Mouse (Mus musculus): ENCODE measurements around the gene Slc32a1. TPM values are rescaled to one million over a fixed set of nuclear protein-coding genes. Genes with fewer than 3 reads are reported as not detected.

Slc32a1 gene
- polyA plus RNA-seq, 1 experiment from 2014 or later: not detected

DNA sequence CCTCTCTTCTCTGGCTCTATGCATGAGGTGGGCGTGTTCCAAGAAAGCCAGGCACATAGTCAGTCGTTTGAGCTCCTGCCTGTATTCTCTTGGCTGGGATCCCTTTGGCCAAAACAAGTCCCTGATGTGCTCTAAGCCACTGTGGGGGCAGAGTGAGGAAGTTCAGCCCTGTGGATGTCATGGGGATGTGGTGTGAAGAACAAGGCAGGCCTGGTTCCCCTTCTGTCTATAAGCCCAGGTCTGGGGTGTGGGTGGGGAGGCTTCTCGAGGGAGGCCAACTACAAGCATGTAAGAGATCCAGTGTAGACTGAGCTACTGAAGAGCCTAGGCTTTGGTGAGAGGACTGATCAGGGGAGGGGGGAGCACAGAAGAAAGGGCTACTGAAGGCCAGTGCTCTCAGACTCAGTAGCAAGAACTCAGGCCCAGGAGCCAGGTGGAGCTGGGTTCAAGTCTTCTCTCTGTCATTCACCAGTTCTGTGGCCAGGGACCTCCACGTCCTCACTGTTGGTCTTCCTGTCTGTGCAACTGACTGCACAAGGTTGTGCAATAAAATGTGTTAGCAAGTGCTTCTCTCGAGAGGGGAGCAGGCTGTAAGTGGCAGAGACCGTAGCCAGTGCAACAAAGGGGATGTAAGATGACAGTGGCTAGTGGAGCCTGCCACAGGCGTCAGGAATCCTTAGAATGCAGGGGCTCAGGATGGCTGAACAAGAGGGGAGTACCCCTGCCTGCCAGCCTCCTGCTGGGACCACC lies 40.8 kb downstream of the Slc32a1 start:
- no peaks in the 10 kb centered on the region for H3K4me1 ChIP-seq (ENCODE audit: insufficient read depth, low read depth, low read length)
- H3K4me2 ChIP-seq (replicated peaks; ENCODE audit: low read depth, low read length): no peak overlapping the region
- TF ChIP-seq CTCF (IDR thresholded peaks at IDR 0.05): no peak
- no peak overlapping the region for H3K9ac ChIP-seq (replicated peaks; ENCODE audit: low read depth)
- no peaks in the 10 kb centered on the region for H3K9me3 ChIP-seq (ENCODE audit: low read length)
- DNase-seq (ENCODE audit: low spot score) (no peak), ATAC-seq (no peak)
- H3K27ac ChIP-seq (ENCODE audit: low read length): no peak overlapping the region
- H3K36me3 ChIP-seq (ENCODE audit: insufficient read depth, low read length): no peaks in the 10 kb centered on the region
- no peak overlapping the region for H3K4me3 ChIP-seq (ENCODE audit: low read depth, low read length)
- no peaks in the 10 kb centered on the region for H3K27me3 ChIP-seq (replicated peaks; ENCODE audit: insufficient read depth, low read length)
- 46% methylated on average over 7 of the region's 7 CpGs for WGBS

DNA sequence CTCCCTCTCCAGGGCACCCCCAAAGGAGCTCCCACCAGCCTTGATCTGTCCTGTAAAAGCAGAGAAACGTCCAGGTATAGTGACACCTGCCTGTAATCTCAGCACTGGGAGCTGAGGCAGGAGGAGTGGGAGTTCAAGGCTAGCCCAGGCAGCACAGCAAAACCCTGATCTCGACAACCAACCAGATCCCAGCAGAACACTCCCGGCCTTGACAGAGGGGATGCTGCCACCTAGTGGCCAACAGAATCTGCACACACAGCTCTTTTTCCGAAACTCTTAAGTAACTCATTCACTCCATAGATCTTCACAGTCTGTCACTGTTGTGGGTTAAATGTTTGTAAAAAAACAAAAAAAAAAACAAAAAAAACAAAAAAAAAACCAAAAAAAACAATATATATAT lies 42.4 kb downstream of the Slc32a1 start:
- TF ChIP-seq EP300 (IDR thresholded peaks at IDR 0.05) (no peak), CTCF (IDR thresholded peaks at IDR 0.05) (peak; percentile 90)
- ATAC-seq (peak; percentile 48), DNase-seq (ENCODE audit: low spot score) (peak; percentile 86)
- no peaks in the 10 kb centered on the region for H3K4me1 ChIP-seq (ENCODE audit: insufficient read depth, low read depth, low read length)
- no peak overlapping the region for H3K4me3 ChIP-seq (ENCODE audit: low read depth, low read length)
- H3K4me2 ChIP-seq (replicated peaks; ENCODE audit: low read depth, low read length): no peak overlapping the region
- H3K9me3 ChIP-seq (ENCODE audit: low read length): no peaks in the 10 kb centered on the region
- H3K36me3 ChIP-seq (ENCODE audit: insufficient read depth, low read length): no peaks in the 10 kb centered on the region
- 12% methylated on average over 4 of the region's 4 CpGs for WGBS
- no peak overlapping the region for H3K9ac ChIP-seq (replicated peaks; ENCODE audit: low read depth)
- H3K27me3 ChIP-seq (replicated peaks; ENCODE audit: insufficient read depth, low read length): no peaks in the 10 kb centered on the region
- H3K27ac ChIP-seq (ENCODE audit: low read length): no peak overlapping the region

DNA sequence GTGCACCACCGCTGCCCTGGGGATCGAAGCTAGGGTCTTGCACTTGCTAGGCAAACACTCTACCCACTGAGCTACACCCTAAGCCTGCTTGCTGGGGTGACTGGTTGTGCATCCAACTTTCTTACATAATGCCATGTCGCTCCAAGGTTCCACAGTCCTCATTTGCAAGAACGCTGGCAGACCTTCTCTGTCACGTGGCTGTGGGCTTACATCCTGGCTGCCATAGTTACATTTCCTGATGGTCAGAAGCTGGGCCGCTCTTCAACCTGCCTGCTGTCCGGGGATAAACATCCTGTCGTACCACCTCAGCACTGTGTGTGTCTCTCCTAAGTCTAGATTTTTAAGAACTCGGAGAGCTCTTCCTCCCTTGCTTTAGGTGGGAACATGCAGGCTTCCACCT lies 44.1 kb downstream of the Slc32a1 start:
- Histone ChIP-seq H3K9me3 (ENCODE audit: low read length) (no peaks in the 10 kb centered on the region), H3K9ac (replicated peaks; ENCODE audit: low read depth) (no peak overlapping the region), H3K4me1 (ENCODE audit: insufficient read depth, low read depth, low read length) (0 out of 2 replicates have a peak, but pooled peaks cover 4% of the 10 kb centered on the region), H3K36me3 (ENCODE audit: insufficient read depth, low read length) (no peaks in the 10 kb centered on the region), H3K4me2 (replicated peaks; ENCODE audit: low read depth, low read length) (no peak overlapping the region), H3K27ac (ENCODE audit: low read length) (0 out of 2 replicates have a peak overlapping the region, but pooled peaks have one; percentile 28), H3K27me3 (replicated peaks; ENCODE audit: insufficient read depth, low read length) (no peaks in the 10 kb centered on the region), H3K4me3 (ENCODE audit: low read depth, low read length) (no peak overlapping the region)
- WGBS: 55% methylated on average over 9 of the region's 9 CpGs
- no peak for TF ChIP-seq EP300 (IDR thresholded peaks at IDR 0.05)
- TF ChIP-seq CTCF (IDR thresholded peaks at IDR 0.05): no peak
- DNase-seq (ENCODE audit: low spot score) (peak; percentile 59), ATAC-seq (peak; percentile 56)

DNA sequence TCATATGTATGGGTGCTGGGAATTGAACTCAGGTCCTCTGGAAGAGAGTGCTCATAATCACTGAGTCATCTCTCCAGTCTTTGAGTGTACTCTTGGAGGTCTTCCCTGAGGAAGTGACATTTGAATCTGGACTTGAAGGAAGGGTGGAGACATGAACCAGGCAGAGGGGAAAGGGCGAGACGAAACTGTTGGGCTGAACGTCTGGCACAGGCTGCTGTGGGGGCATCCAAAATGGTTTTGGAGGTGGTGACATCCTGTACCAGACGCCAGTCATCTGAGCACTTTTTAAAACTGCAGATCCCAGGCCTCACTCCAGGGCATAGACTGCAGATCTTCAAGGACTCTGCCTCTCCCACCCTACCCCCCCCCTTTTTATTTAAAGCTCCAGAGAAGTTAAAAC lies 45.2 kb downstream of the Slc32a1 start:
- WGBS: 72% methylated on average over 4 of the region's 4 CpGs
- H3K36me3 ChIP-seq (ENCODE audit: insufficient read depth, low read length): no peaks in the 10 kb centered on the region

DNA sequence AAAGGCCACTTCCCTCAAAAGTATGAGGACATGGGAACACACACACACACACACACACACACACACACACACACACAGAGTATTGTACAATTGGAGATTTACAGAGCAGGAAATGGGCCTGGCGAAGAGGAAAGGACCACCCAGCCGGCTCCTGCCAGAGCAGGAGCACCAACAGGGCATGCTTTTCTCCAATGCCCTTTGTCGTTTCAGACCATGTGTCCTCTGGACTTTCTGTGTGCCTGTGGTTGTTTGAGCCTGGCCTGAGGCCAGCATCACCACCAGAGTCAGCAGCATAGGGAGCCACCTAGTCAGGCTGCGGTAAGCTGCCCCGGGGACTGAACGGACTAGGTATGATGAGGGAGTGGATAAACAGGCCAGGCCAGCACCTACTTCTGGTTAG lies 48.3 kb downstream of the Slc32a1 start:
- H3K9ac ChIP-seq (replicated peaks; ENCODE audit: low read depth): no peak overlapping the region
- ATAC-seq: peak; percentile 89
- H3K9me3 ChIP-seq (ENCODE audit: low read length): no peaks in the 10 kb centered on the region
- no peak overlapping the region for H3K4me2 ChIP-seq (replicated peaks; ENCODE audit: low read depth, low read length)
- H3K4me3 ChIP-seq (ENCODE audit: low read depth, low read length): no peak overlapping the region
- WGBS: 14% methylated on average over 6 of the region's 6 CpGs
- H3K27ac ChIP-seq (ENCODE audit: low read length): peak overlapping the region; percentile 52
- 0 out of 2 replicates have a peak, but pooled peaks cover 4% of the 10 kb centered on the region for H3K4me1 ChIP-seq (ENCODE audit: insufficient read depth, low read depth, low read length)
- H3K36me3 ChIP-seq (ENCODE audit: insufficient read depth, low read length): no peaks in the 10 kb centered on the region
- H3K27me3 ChIP-seq (replicated peaks; ENCODE audit: insufficient read depth, low read length): no peaks in the 10 kb centered on the region
- peak; percentile 77 for DNase-seq (ENCODE audit: low spot score)
- TF ChIP-seq CTCF (IDR thresholded peaks at IDR 0.05): no peak
- TF ChIP-seq EP300 (IDR thresholded peaks at IDR 0.05): peak; percentile 82

More for the DNA sequence above, 45.2 kb downstream of the Slc32a1 start:
- Histone ChIP-seq H3K4me3 (ENCODE audit: low read depth, low read length) (no peak overlapping the region), H3K4me1 (ENCODE audit: insufficient read depth, low read depth, low read length) (0 out of 2 replicates have a peak, but pooled peaks cover 4% of the 10 kb centered on the region), H3K4me2 (replicated peaks; ENCODE audit: low read depth, low read length) (no peak overlapping the region), H3K9ac (replicated peaks; ENCODE audit: low read depth) (no peak overlapping the region), H3K27me3 (replicated peaks; ENCODE audit: insufficient read depth, low read length) (no peaks in the 10 kb centered on the region), H3K9me3 (ENCODE audit: low read length) (no peaks in the 10 kb centered on the region), H3K27ac (ENCODE audit: low read length) (no peak overlapping the region)
- DNase-seq (ENCODE audit: low spot score) (no peak), ATAC-seq (no peak)
- TF ChIP-seq EP300 (IDR thresholded peaks at IDR 0.05): no peak
- no peak for TF ChIP-seq CTCF (IDR thresholded peaks at IDR 0.05)

DNA sequence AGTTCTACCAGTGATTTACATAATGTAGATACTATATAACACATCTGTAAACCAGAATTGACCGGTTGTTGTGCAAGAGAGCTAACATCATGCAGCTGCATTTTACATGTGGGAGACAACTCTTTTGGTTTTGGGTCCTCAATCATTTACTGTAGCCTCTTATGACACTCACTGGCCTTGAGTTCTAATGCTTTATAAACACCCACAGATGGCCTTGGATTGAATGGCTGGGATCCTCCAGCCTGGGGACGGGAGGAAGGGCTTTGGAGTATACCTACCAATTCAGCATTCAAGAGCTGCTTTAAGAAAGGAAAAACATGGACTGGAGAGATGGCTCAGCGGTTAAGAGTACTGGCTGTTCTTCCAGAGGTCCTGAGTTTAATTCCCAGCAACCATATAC lies 48.8 kb downstream of the Slc32a1 start:
- Histone ChIP-seq H3K27me3 (replicated peaks; ENCODE audit: insufficient read depth, low read length) (no peaks in the 10 kb centered on the region), H3K9ac (replicated peaks; ENCODE audit: low read depth) (no peak overlapping the region), H3K4me2 (replicated peaks; ENCODE audit: low read depth, low read length) (no peak overlapping the region), H3K36me3 (ENCODE audit: insufficient read depth, low read length) (no peaks in the 10 kb centered on the region), H3K27ac (ENCODE audit: low read length) (peak overlapping the region; percentile 52), H3K9me3 (ENCODE audit: low read length) (no peaks in the 10 kb centered on the region), H3K4me3 (ENCODE audit: low read depth, low read length) (no peak overlapping the region), H3K4me1 (ENCODE audit: insufficient read depth, low read depth, low read length) (0 out of 2 replicates have a peak, but pooled peaks cover 4% of the 10 kb centered on the region)
- no peak for TF ChIP-seq EP300 (IDR thresholded peaks at IDR 0.05)
- TF ChIP-seq CTCF (IDR thresholded peaks at IDR 0.05): no peak
- 30% methylated on average over 3 of the region's 3 CpGs for WGBS
- no peak for ATAC-seq
- DNase-seq (ENCODE audit: low spot score): no peak

Data from lung, postnatal 0 days (tissue).